ENCODE assay signal across 8 mouse cellular contexts in genomic region chr6:29347189-29347588, GRCm38 (mm10). TPM values are rescaled to one million over a fixed set of nuclear protein-coding genes. Genes with fewer than 3 reads are reported as not detected.
DNase-seq lines count a peak whose midpoint lies in the region; ATAC-seq and TF ChIP-seq lines count a peak whose summit lies in the region.

No protein-coding gene starts in this region.

- WGBS in thymus, adult 2 months, result 49% methylated on average over 7 of the region's 7 CpGs
- WGBS in liver, embryonic 12.5 days (ENCODE audit: insufficient replicate concordance), result 32% methylated on average over 7 of the region's 7 CpGs

- no peak overlapping the region for H3K27ac ChIP-seq in thymus, adult 2 months (ENCODE audit: control insufficient read depth, insufficient read depth, low read length)
- peak overlapping the region; percentile 74 for H3K27ac ChIP-seq in liver, embryonic 12.5 days

- no peak for TF ChIP-seq CTCF in thymus, adult 2 months (IDR thresholded peaks at IDR 0.05; ENCODE audit: borderline replicate concordance, control insufficient read depth, extremely low read depth, insufficient read depth, low read length, poor library complexity)

- no peaks in the 10 kb centered on the region for H3K9me3 ChIP-seq in erythroblast, embryonic 14.5 days (ENCODE audit: control insufficient read depth, low read length)
- H3K9me3 ChIP-seq in liver, embryonic 12.5 days (replicated peaks), result no peaks in the 10 kb centered on the region

- peak overlapping the region; percentile 96 for H3K4me3 ChIP-seq in erythroblast, embryonic 14.5 days (replicated peaks)
- H3K4me3 ChIP-seq in thymus, adult 2 months (ENCODE audit: control insufficient read depth, insufficient read depth, low read length), result peak overlapping the region; percentile 62
- H3K4me3 ChIP-seq in liver, embryonic 12.5 days, result peak overlapping the region; percentile 91

- no peak for ATAC-seq in erythroblast, adult 5-6 weeks (replicated peaks; ENCODE audit: low FRiP score, poor library complexity, severe bottlenecking)
- no peak for ATAC-seq in liver, embryonic 12.5 days

- H3K4me1 ChIP-seq in erythroblast, embryonic 14.5 days (ENCODE audit: control insufficient read depth), result peaks cover 33% of the 10 kb centered on the region
- no peaks in the 10 kb centered on the region for H3K4me1 ChIP-seq in thymus, adult 2 months (replicated peaks; ENCODE audit: control insufficient read depth, insufficient read depth, low read length)
- peaks cover 36% of the 10 kb centered on the region for H3K4me1 ChIP-seq in liver, embryonic 12.5 days

- DNase-seq in thymus, adult 2 months, result no peak
- no peak for DNase-seq in thymus, postnatal 0 days (ENCODE audit: low spot score)
- no peak for DNase-seq in right cerebral cortex, postnatal 14 days
- no peak for DNase-seq in ovary, adult 18-20 months (ENCODE audit: low spot score)
- DNase-seq in urinary bladder, adult 2 months (ENCODE audit: low spot score), result no peak

- H3K36me3 ChIP-seq in erythroblast, embryonic 14.5 days (ENCODE audit: control insufficient read depth), result no peaks in the 10 kb centered on the region
- no peaks in the 10 kb centered on the region for H3K36me3 ChIP-seq in thymus, adult 2 months (ENCODE audit: control insufficient read depth, insufficient read depth, low read length)
- no peaks in the 10 kb centered on the region for H3K36me3 ChIP-seq in liver, embryonic 12.5 days

- peak overlapping the region; percentile 90 for H3K9ac ChIP-seq in liver, embryonic 12.5 days

- peaks cover 13% of the 10 kb centered on the region for H3K27me3 ChIP-seq in erythroblast, embryonic 14.5 days (ENCODE audit: control insufficient read depth)
- no peaks in the 10 kb centered on the region for H3K27me3 ChIP-seq in thymus, adult 2 months (ENCODE audit: control insufficient read depth, insufficient read depth, low read length)
- H3K27me3 ChIP-seq in liver, embryonic 12.5 days (replicated peaks), result no peaks in the 10 kb centered on the region

- H3K4me2 ChIP-seq in liver, embryonic 12.5 days, result peak overlapping the region; percentile 71

- TF ChIP-seq POLR2A in thymus, adult 2 months (IDR thresholded peaks at IDR 0.05; ENCODE audit: control insufficient read depth, extremely low read depth, insufficient read depth, low read length, poor library complexity), result no peak

RNA-seq across cellular contexts. Expression of gene Calu, which starts 0.7 kb away (rescaled TPM):
- polyA plus RNA-seq in erythroblast, embryonic 14.5 days (2012), result 0.17 and 0.63 TPM in 2 replicates
- 23.1 and 25.1 TPM in 2 replicates for total RNA-seq in erythroblast, adult 5-6 weeks (2015; ENCODE audit: low replicate concordance)
- 34.1 and 52.3 TPM in 2 replicates for total RNA-seq in erythroblast, adult 5-6 weeks (2017; ENCODE audit: low replicate concordance)
- polyA plus RNA-seq in thymus, adult 2 months (2012; rRNA removed), result 35.2 and 41.9 TPM in 2 replicates
- 106 and 118 TPM in 2 replicates for polyA plus RNA-seq in thymus, postnatal 0 days (2015; fragmentation: Nextera tagmentation; extraction: Ambion mirVana)
- polyA plus RNA-seq in liver, embryonic 12.5 days (2016; fragmentation: Nextera tagmentation; extraction: Ambion mirVana), result 127 and 131 TPM in 2 replicates
- polyA plus RNA-seq in urinary bladder, adult 2 months (2012; rRNA removed), result 274 and 306 TPM in 2 replicates

RNA-seq across cellular contexts. Expression of gene Fam71f1, which starts 28.2 kb away (rescaled TPM):
- not detected in 2 replicates for polyA plus RNA-seq in erythroblast, embryonic 14.5 days (2012)
- not detected in 2 replicates for total RNA-seq in erythroblast, adult 5-6 weeks (2015; ENCODE audit: low replicate concordance)
- total RNA-seq in erythroblast, adult 5-6 weeks (2017; ENCODE audit: low replicate concordance), result not detected in 2 replicates
- polyA plus RNA-seq in thymus, adult 2 months (2012; rRNA removed), result not detected in 2 replicates
- polyA plus RNA-seq in thymus, postnatal 0 days (2015; fragmentation: Nextera tagmentation; extraction: Ambion mirVana), result not detected in 2 replicates
- polyA plus RNA-seq in liver, embryonic 12.5 days (2016; fragmentation: Nextera tagmentation; extraction: Ambion mirVana), result not detected in 2 replicates
- polyA plus RNA-seq in urinary bladder, adult 2 months (2012; rRNA removed), result not detected in 2 replicates

RNA-seq across cellular contexts. Expression of gene Opn1sw, which starts 41.1 kb away (rescaled TPM):
- polyA plus RNA-seq in erythroblast, embryonic 14.5 days (2012), result not detected in 2 replicates
- total RNA-seq in erythroblast, adult 5-6 weeks (2015; ENCODE audit: low replicate concordance), result not detected in 2 replicates
- total RNA-seq in erythroblast, adult 5-6 weeks (2017; ENCODE audit: low replicate concordance), result not detected in 2 replicates
- polyA plus RNA-seq in thymus, adult 2 months (2012; rRNA removed), result 0.04 TPM in 1 of 2 replicates, not detected in the other
- 0.15 and 0.17 TPM in 2 replicates for polyA plus RNA-seq in thymus, postnatal 0 days (2015; fragmentation: Nextera tagmentation; extraction: Ambion mirVana)
- polyA plus RNA-seq in liver, embryonic 12.5 days (2016; fragmentation: Nextera tagmentation; extraction: Ambion mirVana), result 0.08 TPM in 1 of 2 replicates, not detected in the other
- polyA plus RNA-seq in urinary bladder, adult 2 months (2012; rRNA removed), result 9.3 and 11.3 TPM in 2 replicates

RNA-seq across cellular contexts. Expression of gene Ccdc136, which starts 48.9 kb away (rescaled TPM):
- not detected in 2 replicates for polyA plus RNA-seq in erythroblast, embryonic 14.5 days (2012)
- total RNA-seq in erythroblast, adult 5-6 weeks (2015; ENCODE audit: low replicate concordance), result not detected in 2 replicates
- not detected in 2 replicates for total RNA-seq in erythroblast, adult 5-6 weeks (2017; ENCODE audit: low replicate concordance)
- polyA plus RNA-seq in thymus, adult 2 months (2012; rRNA removed), result 0.61 and 1.3 TPM in 2 replicates
- polyA plus RNA-seq in thymus, postnatal 0 days (2015; fragmentation: Nextera tagmentation; extraction: Ambion mirVana), result 1.8 and 2.5 TPM in 2 replicates
- 0.94 and 1.8 TPM in 2 replicates for polyA plus RNA-seq in liver, embryonic 12.5 days (2016; fragmentation: Nextera tagmentation; extraction: Ambion mirVana)
- 19.7 and 29.6 TPM in 2 replicates for polyA plus RNA-seq in urinary bladder, adult 2 months (2012; rRNA removed)

Comparison
In these comparisons a context has a peak if more than half of its experiments do, and no peak if none do; other contexts are left out.
1. RNA of gene Calu, which starts 0.7 kb away (polyA plus RNA-seq): 274 to 306 TPM in urinary bladder, adult 2 months, 127 to 131 TPM in liver, embryonic 12.5 days, 106 to 118 TPM in thymus, postnatal 0 days and 35.2 to 41.9 TPM in thymus, adult 2 months; 0.17 to 0.63 TPM in erythroblast, embryonic 14.5 days; every median in the first group is over 10 times any median in the second.
2. Peak in every context shown above with its lines, with median percentiles within 50 percentile points of each other: H3K4me3 ChIP-seq.